Mouse (Mus musculus) neural tube, embryonic 14.5 days (tissue): ENCODE data around the gene Nsrp1. TPM values are rescaled to one million over a fixed set of nuclear protein-coding genes. Genes with fewer than 3 reads are reported as not detected.

ENCODE experiments used
- ATAC-seq: fragments of 200-750 bp; cut with Nextera tagmentation; 2 replicates; pipeline ENCODE4 v1.8.0; 2017; ENCODE audit warnings: low read depth, mild to moderate bottlenecking, moderate TSS enrichment, moderate library complexity
- H3K27ac ChIP-seq: fragments of 300-500 bp; sonication (generic); 2 replicates; pipeline ENCODE4 v1.5.1; 2014; ENCODE audit warnings: low read depth, mild to moderate bottlenecking, control low read depth, low read length, moderate library complexity, mixed read lengths
- H3K27me3 ChIP-seq: fragments of 300-500 bp; sonication (generic); 2 replicates; pipeline ENCODE4 v1.6.1; 2014; ENCODE audit warnings: low read length; ENCODE audit not compliant: control insufficient read depth, insufficient read depth
- H3K36me3 ChIP-seq: fragments of 300-500 bp; sonication (generic); 2 replicates; pipeline ENCODE4 v1.6.1; 2014; ENCODE audit warnings: low read length, mixed read lengths; ENCODE audit not compliant: control insufficient read depth, insufficient read depth
- H3K4me1 ChIP-seq: fragments of 300-500 bp; sonication (generic); 2 replicates; pipeline ENCODE4 v1.6.1; 2014; ENCODE audit warnings: low read length; ENCODE audit not compliant: control insufficient read depth, insufficient read depth
- H3K4me2 ChIP-seq: fragments of 300-500 bp; sonication (generic); 2 replicates; pipeline ENCODE4 v1.6.1; 2014; ENCODE audit warnings: mild to moderate bottlenecking, low read depth, low read length, control low read depth
- H3K4me3 ChIP-seq: fragments of 300-500 bp; sonication (generic); 2 replicates; pipeline ENCODE4 v1.5.1; 2014; ENCODE audit warnings: low read depth, low read length, control low read depth, mixed read lengths
- H3K9ac ChIP-seq: fragments of 300-500 bp; sonication (generic); replicated peaks from 2 replicates; pipeline ENCODE4 v1.6.1; 2014; ENCODE audit warnings: low read depth, mild to moderate bottlenecking, control low read depth, low read length, mixed read lengths
- H3K9me3 ChIP-seq: fragments of 300-500 bp; sonication (generic); 2 replicates; pipeline ENCODE4 v1.6.1; 2016; ENCODE audit warnings: low read length; ENCODE audit not compliant: control insufficient read depth
- WGBS: fragments of 180-500 bp; shearing (Covaris S2); extraction: QIAGEN DNeasy Blood & Tissue Kit; methylation state at CpG from one replicate; pipeline ENCODE4 v1.1.7; 2014; 5-methylcytosine and 5-hydroxymethylcytosine counted together
- microRNA counts: library from miRNA; unstranded; fragments of <30 nt; microRNA quantifications from one replicate; lab custom pipeline; 2016
- microRNA-seq: library from miRNA; unstranded; fragments of <30 nt; microRNA quantifications from one replicate; pipeline ENCODE4, GENCODE M21; 2016
- polyA plus RNA-seq: library from polyadenylated mRNA; unstranded; fragments of >200 nt; fragmentation: Nextera tagmentation; extraction: Ambion mirVana; gene quantifications from 2 replicates; pipeline ENCODE4 v1.2.1, GENCODE M21; 2014

Nsrp1 gene
- polyA plus RNA-seq, 1 experiment from 2014 or later: 50.6 TPM

DNA sequence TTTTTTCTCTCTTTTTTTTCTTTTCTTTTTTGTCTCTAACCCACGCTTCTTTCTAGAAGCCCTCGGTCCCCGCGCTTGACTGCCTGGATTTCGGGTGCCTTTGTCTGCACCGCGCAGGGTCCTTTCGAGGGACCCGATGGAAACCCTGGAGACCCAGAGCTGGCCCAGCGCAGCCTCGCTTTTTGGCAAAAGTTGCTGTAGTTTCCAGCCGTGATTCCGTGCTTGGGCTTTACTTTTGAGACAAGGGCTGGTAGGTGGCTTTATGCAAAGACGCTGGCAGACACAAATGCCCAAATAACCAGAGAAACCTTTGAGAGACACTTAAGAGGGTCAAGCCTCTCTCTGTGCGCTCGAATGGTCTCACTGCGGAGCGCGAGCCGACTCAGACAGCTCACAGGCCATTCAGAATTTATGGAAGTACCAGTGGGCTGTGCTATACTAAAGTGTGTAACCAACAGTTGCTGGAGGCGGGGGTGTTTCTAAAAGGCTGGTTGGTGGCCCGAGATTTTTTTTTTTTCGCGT lies 79.5 kb downstream of the Nsrp1 start:
- Histone ChIP-seq H3K9ac (no peak overlapping the region), H3K4me1 (peaks cover 9% of the 10 kb centered on the region), H3K4me2 (peak overlapping the region; percentile 89), H3K9me3 (no peaks in the 10 kb centered on the region), H3K27ac (no peak overlapping the region), H3K4me3 (peak overlapping the region; percentile 39), H3K36me3 (no peaks in the 10 kb centered on the region), H3K27me3 (peaks cover 30% of the 10 kb centered on the region)
- ATAC-seq: no peak
- WGBS: 6% methylated on average over 24 of the region's 24 CpGs

- no peak within 1 kb of the TSS for H3K27ac ChIP-seq
- peak within 1 kb of the TSS; percentile 89 for H3K4me2 ChIP-seq
- no peak for ATAC-seq
- H3K36me3 ChIP-seq: no peaks in the 10 kb centered on the region
- under 1% methylated on average over 48 of the region's 52 CpGs for WGBS
- H3K4me1 ChIP-seq: peaks cover 9% of the 10 kb centered on the region
- H3K9me3 ChIP-seq: no peaks in the 10 kb centered on the region
- peaks cover 30% of the 10 kb centered on the region for H3K27me3 ChIP-seq
- H3K9ac ChIP-seq: peak within 1 kb of the TSS; percentile 47
- peak within 1 kb of the TSS; percentile 39 for H3K4me3 ChIP-seq
Measured at GRCm38 (mm10) chr11:76997916-76998704, 80.1 kb downstream of the Nsrp1 start, which contains the start of gene Slc6a4. TSS of gene Slc6a4 (plus strand) at chr11:76998603.

DNA sequence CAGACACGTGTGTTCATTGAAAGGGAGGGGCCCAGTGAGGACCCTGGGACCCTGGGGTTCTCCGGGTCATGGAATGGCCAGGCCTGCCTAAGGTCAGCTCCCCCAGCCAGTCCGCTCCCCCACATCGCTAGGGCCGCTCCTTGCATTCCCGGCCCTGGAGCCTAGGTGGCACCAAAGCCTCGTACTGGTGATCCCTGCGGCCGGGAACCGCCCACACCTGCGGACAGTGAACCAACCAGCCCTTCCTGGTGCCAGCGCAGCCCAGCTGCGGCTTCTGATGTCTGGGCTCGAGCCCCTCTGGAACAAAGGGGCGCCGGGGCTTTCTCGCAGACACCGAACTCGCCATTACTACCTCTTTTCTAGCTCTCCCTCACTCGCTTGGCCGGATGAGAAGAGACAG lies 80.9 kb downstream of the Nsrp1 start:
- H3K27me3 ChIP-seq: peaks cover 30% of the 10 kb centered on the region

GRCm38 (mm10) chr11:76995966-76996672 lies 82.1 kb downstream of the Nsrp1 start:
- 47% methylated on average over 20 of the region's 20 CpGs for WGBS
- Histone ChIP-seq H3K9ac (no peak overlapping the region), H3K36me3 (no peaks in the 10 kb centered on the region), H3K4me3 (no peak overlapping the region), H3K4me2 (no peak overlapping the region), H3K27ac (no peak overlapping the region), H3K27me3 (peaks cover 30% of the 10 kb centered on the region), H3K9me3 (no peaks in the 10 kb centered on the region), H3K4me1 (peaks cover 9% of the 10 kb centered on the region)
- no peak for ATAC-seq

More for the DNA sequence above, 80.9 kb downstream of the Nsrp1 start:
- H3K4me3 ChIP-seq: peak overlapping the region; percentile 39
- no peak overlapping the region for H3K27ac ChIP-seq
- H3K4me1 ChIP-seq: peaks cover 9% of the 10 kb centered on the region
- peak; percentile 51; the same call in 1 of the 2 replicates for ATAC-seq
- no peaks in the 10 kb centered on the region for H3K36me3 ChIP-seq
- peak overlapping the region; percentile 89 for H3K4me2 ChIP-seq
- WGBS: 0% methylated on average over 21 of the region's 21 CpGs
- peak overlapping the region; percentile 47 for H3K9ac ChIP-seq
- H3K9me3 ChIP-seq: no peaks in the 10 kb centered on the region

MicroRNAs within 50 kb of the gene (microRNA counts, 519-probe panel; counts per million panel counts)
- 3,862 counts per million, percentile 38 among the panel's probes with 10 or more counts for microRNA mmu-miR-423-3p (lab: Ali Mortazavi, UCI)
- microRNA mmu-miR-423-5p (lab: Ali Mortazavi, UCI): 3,941 counts per million, percentile 41 among the panel's probes with 10 or more counts

Small RNA genes lying within 50 kb of the gene (microRNA-seq; reads per million reads assigned to microRNA genes)
- 3,171 reads per million, percentile 87 among the genes with 10 or more reads in this experiment for gene Mir423

Other genes with a start within 250 kb of the Nsrp1 start
- 10.4 and 13.5 TPM in 2 replicates for gene Cpd, start 231.4 kb downstream of the Nsrp1 start, polyA plus RNA-seq
- gene Tmigd1, start 176.3 kb downstream of the Nsrp1 start, polyA plus RNA-seq: 0.19 TPM in 1 of 2 replicates, not detected in the other
- 117 and 135 TPM in 2 replicates for gene Blmh, start 153.6 kb downstream of the Nsrp1 start, polyA plus RNA-seq
- 0.66 and 0.94 TPM in 2 replicates for gene Slc6a4, start 79.8 kb downstream of the Nsrp1 start, polyA plus RNA-seq
- gene Efcab5, start 110.5 kb upstream of the Nsrp1 start, polyA plus RNA-seq: 0.55 and 1.4 TPM in 2 replicates
- gene Ssh2, start 137.9 kb upstream of the Nsrp1 start, polyA plus RNA-seq: 21.9 and 24.6 TPM in 2 replicates